ENCODE assay signal across 11 mouse cellular contexts in genomic region chr7:101460608-101460957, GRCm38 (mm10). TPM values are rescaled to one million over a fixed set of nuclear protein-coding genes. Genes with fewer than 3 reads are reported as not detected.
A peak's percentile ranks its signal among the peaks of the same experiment; 100 is the strongest.
DNase-seq lines count a peak whose midpoint lies in the region; ATAC-seq lines count a peak whose summit lies in the region.
"Had no signal": no experiment of that assay in that cellular context is flagged by ENCODE, and none has a peak within 500 bp of the region (broad histone marks: within the 10 kb centered on the region; RNA-seq: fewer than 3 reads in every experiment).

No protein-coding gene starts in this region.

- H3K36me3 ChIP-seq in forebrain, embryonic 13.5 days (ENCODE audit: poor library complexity, severe bottlenecking) = no peaks in the 10 kb centered on the region
- no peaks in the 10 kb centered on the region for H3K36me3 ChIP-seq in forebrain, embryonic 12.5 days (replicated peaks)
- no peaks in the 10 kb centered on the region for H3K36me3 ChIP-seq in hindbrain, embryonic 13.5 days
- H3K36me3 ChIP-seq: liver, embryonic 15.5 days had no signal

- H3K4me2 ChIP-seq in forebrain, embryonic 13.5 days = no peak overlapping the region
- no peak overlapping the region for H3K4me2 ChIP-seq in forebrain, embryonic 12.5 days
- H3K4me2 ChIP-seq in hindbrain, embryonic 13.5 days = no peak overlapping the region
- H3K4me2 ChIP-seq: liver, embryonic 15.5 days had no signal

- peak; percentile 56 for DNase-seq in right cerebral cortex, adult 18-20 months
- DNase-seq in right cerebral cortex, adult 2 months (ENCODE audit: low spot score in 2 of 2) = no peak
- peak; percentile 58 for DNase-seq in right cerebral cortex, postnatal 25 days
- DNase-seq in kidney, postnatal 25 days = no peak
- DNase-seq in frontal cortex, postnatal 10 days (ENCODE audit: low spot score in 2 of 2) = no peak
- DNase-seq: thymus, postnatal 25 days had no signal

- H3K27ac ChIP-seq in forebrain, embryonic 13.5 days = no peak overlapping the region; the same call in none of the 2 replicates
- H3K27ac ChIP-seq in forebrain, embryonic 12.5 days = no peak overlapping the region
- no peak overlapping the region for H3K27ac ChIP-seq in hindbrain, embryonic 13.5 days
- H3K27ac ChIP-seq: liver, embryonic 15.5 days had no signal

- no peak overlapping the region for H3K9ac ChIP-seq in forebrain, embryonic 13.5 days
- H3K9ac ChIP-seq in forebrain, embryonic 12.5 days = no peak overlapping the region
- no peak overlapping the region for H3K9ac ChIP-seq in hindbrain, embryonic 13.5 days
- H3K9ac ChIP-seq: liver, embryonic 15.5 days had no signal

- no peak overlapping the region for H3K4me3 ChIP-seq in forebrain, embryonic 13.5 days
- no peak overlapping the region for H3K4me3 ChIP-seq in forebrain, embryonic 12.5 days (replicated peaks)
- no peak overlapping the region for H3K4me3 ChIP-seq in hindbrain, embryonic 13.5 days
- H3K4me3 ChIP-seq: liver, embryonic 15.5 days had no signal

- H3K9me3 ChIP-seq in forebrain, embryonic 13.5 days (replicated peaks) = no peaks in the 10 kb centered on the region
- no peaks in the 10 kb centered on the region for H3K9me3 ChIP-seq in forebrain, embryonic 12.5 days
- no peaks in the 10 kb centered on the region for H3K9me3 ChIP-seq in hindbrain, embryonic 13.5 days
- H3K9me3 ChIP-seq: liver, embryonic 15.5 days had no signal

- H3K27me3 ChIP-seq in forebrain, embryonic 13.5 days = 0 out of 2 replicates have a peak, but pooled peaks cover 8% of the 10 kb centered on the region
- H3K27me3 ChIP-seq in forebrain, embryonic 12.5 days = peaks cover 4% of the 10 kb centered on the region; the same call in 1 of the 2 replicates
- peaks cover 15% of the 10 kb centered on the region; the same call in 1 of the 2 replicates for H3K27me3 ChIP-seq in hindbrain, embryonic 13.5 days

- WGBS in forebrain, embryonic 13.5 days = 38% methylated on average over 10 of the region's 10 CpGs
- WGBS in forebrain, embryonic 12.5 days = 51% methylated on average over 10 of the region's 10 CpGs
- 32% methylated on average over 10 of the region's 10 CpGs for WGBS in hindbrain, embryonic 13.5 days

- H3K4me1 ChIP-seq in forebrain, embryonic 13.5 days = peaks cover 65% of the 10 kb centered on the region
- peaks cover 32% of the 10 kb centered on the region for H3K4me1 ChIP-seq in forebrain, embryonic 12.5 days
- H3K4me1 ChIP-seq in hindbrain, embryonic 13.5 days (replicated peaks) = peaks cover 87% of the 10 kb centered on the region

- peak; percentile 58 for ATAC-seq in forebrain, embryonic 13.5 days
- no peak for ATAC-seq in forebrain, embryonic 12.5 days (ENCODE audit: low FRiP score)
- peak; percentile 51 for ATAC-seq in hindbrain, embryonic 13.5 days (ENCODE audit: low FRiP score)

RNA-seq across cellular contexts. Expression of gene Pde2a, which starts 39.1 kb away (rescaled TPM):
- 26.2 and 32.2 TPM in 2 replicates for polyA plus RNA-seq in forebrain, embryonic 13.5 days (2015; fragmentation: Nextera tagmentation; extraction: Ambion mirVana)
- polyA plus RNA-seq in forebrain, embryonic 12.5 days (2016; fragmentation: Nextera tagmentation; extraction: Ambion mirVana) = 23.1 and 25.7 TPM in 2 replicates
- polyA plus RNA-seq in hindbrain, embryonic 13.5 days (2015; fragmentation: Nextera tagmentation; extraction: Ambion mirVana) = 28.8 and 31.6 TPM in 2 replicates

RNA-seq across cellular contexts. Expression of gene Gm45837, which starts 49.9 kb away (rescaled TPM):
- not detected in 2 replicates for polyA plus RNA-seq in forebrain, embryonic 13.5 days (2015; fragmentation: Nextera tagmentation; extraction: Ambion mirVana)
- not detected in 2 replicates for polyA plus RNA-seq in forebrain, embryonic 12.5 days (2016; fragmentation: Nextera tagmentation; extraction: Ambion mirVana)
- polyA plus RNA-seq in hindbrain, embryonic 13.5 days (2015; fragmentation: Nextera tagmentation; extraction: Ambion mirVana) = not detected in 2 replicates
- polyA plus RNA-seq: C2C12; liver, embryonic 15.5 days had no signal

Comparison
In these comparisons a context has a peak if more than half of its experiments do, and no peak if none do; other contexts are left out.
1. DNase-seq: peak in right cerebral cortex, adult 18-20 months (single experiment) and right cerebral cortex, postnatal 25 days (single experiment); none in right cerebral cortex, adult 2 months (0 of 2), kidney, postnatal 25 days (0 of 2) and frontal cortex, postnatal 10 days (0 of 2).